Mouse (Mus musculus) liver, embryonic 14.5 days (tissue): ENCODE data around the gene Ltv1. TPM values are rescaled to one million over a fixed set of nuclear protein-coding genes. Genes with fewer than 3 reads are reported as not detected.

Source experiments
- ATAC-seq: fragments of 200-750 bp; cut with Nextera tagmentation; 2 replicates; pipeline ENCODE4 v1.8.0; 2017; ENCODE audit warnings: moderate number of reproducible peaks, mild to moderate bottlenecking, moderate library complexity; ENCODE audit not compliant: insufficient read depth
- DNase-seq, 3 experiments: peaks; one replicate each; pipeline ENCODE4 v3.0.0-alpha.2; 2012 to 2013; ENCODE audit warnings: low read depth in 3 of 3, low spot score in 3 of 3
- H3K27ac ChIP-seq: fragments of 300-500 bp; sonication (generic); 2 replicates; pipeline ENCODE4 v1.5.1; 2014; ENCODE audit warnings: moderate library complexity, mild to moderate bottlenecking, control low read depth, inconsistent platforms
- H3K27me3 ChIP-seq: fragments of 300-500 bp; sonication (generic); 2 replicates; pipeline ENCODE4 v1.6.1; 2014; ENCODE audit warnings: mild to moderate bottlenecking, low read length, moderate library complexity; ENCODE audit not compliant: control insufficient read depth, insufficient read depth
- H3K36me3 ChIP-seq: fragments of 300-500 bp; sonication (generic); replicated peaks from 2 replicates; pipeline ENCODE4 v1.6.1; 2014; ENCODE audit warnings: low read depth; ENCODE audit not compliant: control insufficient read depth, insufficient read depth
- H3K4me1 ChIP-seq, 2 experiments: fragments of 200-500 bp in 1 of 2; fragments of 300-500 bp in 1 of 2; sonication (generic) in 1 of 2; replicated peaks; 2 replicates each; pipeline ENCODE4 v1.6.1; 2012 to 2014; ENCODE audit warnings: antibody characterized with exemption in 1 of 2, inconsistent platforms in 1 of 2, low read length in 1 of 2; ENCODE audit not compliant: control insufficient read depth in 2 of 2, insufficient read depth in 2 of 2
- H3K4me2 ChIP-seq: fragments of 300-500 bp; sonication (generic); 2 replicates; pipeline ENCODE4 v1.6.1; 2014; ENCODE audit warnings: low read depth, mild to moderate bottlenecking, control low read depth, moderate library complexity
- H3K4me3 ChIP-seq, 2 experiments: fragments of 200-500 bp in 1 of 2; fragments of 300-500 bp in 1 of 2; sonication (generic) in 1 of 2; 2 replicates each; pipeline ENCODE4 v1.5.1; 2012 to 2014; ENCODE audit warnings: low read depth in 2 of 2, low read length in 2 of 2, mild to moderate bottlenecking in 2 of 2, control low read depth in 1 of 2, inconsistent platforms in 1 of 2, moderate library complexity in 1 of 2; ENCODE audit not compliant: insufficient read depth in 1 of 2
- H3K9ac ChIP-seq: fragments of 300-500 bp; sonication (generic); replicated peaks from 2 replicates; pipeline ENCODE4 v1.6.1; 2014; ENCODE audit warnings: mild to moderate bottlenecking, control low read depth, moderate library complexity
- H3K9me3 ChIP-seq: fragments of 300-500 bp; sonication (generic); 2 replicates; pipeline ENCODE4 v1.6.1; 2016; ENCODE audit warnings: low read length, mixed read lengths; ENCODE audit not compliant: control insufficient read depth
- CTCF ChIP-seq: IDR thresholded peaks from 2 replicates; pipeline ENCODE4 v1.5.1; 2016; ENCODE audit warnings: antibody characterized with exemption, low read depth, control low read depth
- EP300 ChIP-seq: IDR thresholded peaks from 2 replicates; pipeline ENCODE4 v1.6.1; 2016; ENCODE audit warnings: antibody characterized with exemption, low read depth
- WGBS: fragments of 180-500 bp; shearing (Covaris S2); extraction: QIAGEN DNeasy Blood & Tissue Kit; methylation state at CpG from one replicate; pipeline ENCODE4 v1.1.7; 2014; ENCODE audit not compliant: insufficient replicate concordance; 5-methylcytosine and 5-hydroxymethylcytosine counted together
- polyA plus RNA-seq, 2 experiments: library from polyadenylated mRNA; depleted of rRNA in 1 of 2; stranded (reverse) in 1 of 2; unstranded in 1 of 2; fragments of >200 nt; fragmentation: Nextera tagmentation in 1 of 2; extraction: Ambion mirVana in 1 of 2; gene quantifications; 2 replicates each; pipeline versions ENCODE4 v1.2.1 to v1.2.3; 2012 to 2014

Ltv1 gene
- polyA plus RNA-seq, 2 experiments: 18.5 to 29.6 TPM

- no peaks in the 10 kb centered on the region for H3K9me3 ChIP-seq
- H3K27ac ChIP-seq: no peak overlapping the region
- TF ChIP-seq CTCF: no peak
- no peak for TF ChIP-seq EP300
- no peak for ATAC-seq
- no peak for DNase-seq
- H3K4me3 ChIP-seq: no peak overlapping the region
- no peak overlapping the region for H3K9ac ChIP-seq
- no peak overlapping the region for H3K4me2 ChIP-seq
- no peaks in the 10 kb centered on the region for H3K27me3 ChIP-seq
- H3K4me1 ChIP-seq: no peaks in the 10 kb centered on the region
- WGBS: 78% methylated on average over 6 of the region's 6 CpGs
- H3K36me3 ChIP-seq: no peaks in the 10 kb centered on the region
Observed at GRCm38 (mm10) chr10:13137906-13138305, 55.1 kb downstream of the Ltv1 start.

- Histone ChIP-seq H3K9me3 (no peaks in the 10 kb centered on the region), H3K9ac (no peak overlapping the region), H3K36me3 (no peaks in the 10 kb centered on the region), H3K4me2 (no peak overlapping the region), H3K27ac (no peak overlapping the region), H3K27me3 (no peaks in the 10 kb centered on the region), H3K4me1 (no peaks in the 10 kb centered on the region), H3K4me3 (no peak overlapping the region)
- TF ChIP-seq CTCF (no peak), EP300 (no peak)
- DNase-seq (no peak), ATAC-seq (no peak)
- WGBS: 71% methylated on average over 7 of the region's 7 CpGs
Observed at GRCm38 (mm10) chr10:13135751-13136150, 57.2 kb downstream of the Ltv1 start.

- Histone ChIP-seq H3K9ac (no peak overlapping the region), H3K27me3 (no peaks in the 10 kb centered on the region), H3K36me3 (no peaks in the 10 kb centered on the region), H3K4me2 (no peak overlapping the region), H3K4me3 (no peak overlapping the region), H3K9me3 (no peaks in the 10 kb centered on the region), H3K27ac (no peak overlapping the region), H3K4me1 (no peaks in the 10 kb centered on the region)
- TF ChIP-seq CTCF: no peak
- TF ChIP-seq EP300: no peak
- WGBS: 73% methylated on average over 7 of the region's 7 CpGs
- no peak for ATAC-seq
- no peak for DNase-seq
Observed at GRCm38 (mm10) chr10:13135276-13135675, 57.7 kb downstream of the Ltv1 start.

- Histone ChIP-seq H3K27ac (no peak overlapping the region), H3K9ac (no peak overlapping the region), H3K9me3 (no peaks in the 10 kb centered on the region), H3K4me2 (no peak overlapping the region), H3K4me1 (no peaks in the 10 kb centered on the region), H3K4me3 (no peak overlapping the region), H3K36me3 (no peaks in the 10 kb centered on the region), H3K27me3 (no peaks in the 10 kb centered on the region)
- TF ChIP-seq EP300: no peak
- no peak for TF ChIP-seq CTCF
- 67% methylated on average over 4 of the region's 4 CpGs for WGBS
- no peak for DNase-seq
- ATAC-seq: no peak
Observed at GRCm38 (mm10) chr10:13133850-13134249, 59.1 kb downstream of the Ltv1 start.

Other genes with a start within 250 kb of the Ltv1 start
- 5.7 and 6.1 TPM in 2 replicates for gene Stx11, start 228.9 kb downstream of the Ltv1 start, polyA plus RNA-seq (2012; rRNA removed)
- gene Stx11, start 228.9 kb downstream of the Ltv1 start, polyA plus RNA-seq (2014; fragmentation: Nextera tagmentation; extraction: Ambion mirVana): 12.3 and 13.1 TPM in 2 replicates
- gene Sf3b5, start 187.8 kb downstream of the Ltv1 start, polyA plus RNA-seq (2012; rRNA removed): 22.5 and 27.8 TPM in 2 replicates
- gene Sf3b5, start 187.8 kb downstream of the Ltv1 start, polyA plus RNA-seq (2014; fragmentation: Nextera tagmentation; extraction: Ambion mirVana): 23.1 and 24.9 TPM in 2 replicates
- gene Plagl1, start 132.7 kb downstream of the Ltv1 start, polyA plus RNA-seq (2012; rRNA removed): 41.0 and 47.0 TPM in 2 replicates
- 26.3 and 27.5 TPM in 2 replicates for gene Plagl1, start 132.7 kb downstream of the Ltv1 start, polyA plus RNA-seq (2014; fragmentation: Nextera tagmentation; extraction: Ambion mirVana)
- gene Zc2hc1b, start 15.1 kb downstream of the Ltv1 start, polyA plus RNA-seq (2012; rRNA removed): not detected in 2 replicates
- gene Zc2hc1b, start 15.1 kb downstream of the Ltv1 start, polyA plus RNA-seq (2014; fragmentation: Nextera tagmentation; extraction: Ambion mirVana): not detected in 2 replicates